Mouse (Mus musculus): Measurements from ENCODE around the gene Zkscan1.

DNA sequence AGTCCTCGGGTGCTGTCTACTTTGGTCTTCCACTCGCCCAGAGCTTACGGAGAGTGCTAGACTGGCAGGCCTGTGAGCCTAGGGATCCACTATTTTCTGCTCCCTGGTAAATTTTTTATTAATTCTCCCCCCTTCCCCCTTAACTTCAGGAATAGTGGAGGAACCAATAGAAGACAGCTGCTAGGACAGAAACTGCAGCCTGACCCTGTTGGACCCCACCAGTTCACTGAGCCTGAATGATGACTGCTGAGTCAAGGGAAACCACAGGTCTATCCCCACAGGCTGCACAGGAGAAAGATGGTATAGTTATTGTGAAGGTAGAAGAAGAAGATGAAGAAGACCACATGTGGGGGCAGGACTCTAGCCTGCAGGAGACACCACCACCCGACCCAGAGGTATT, 7.9 kb downstream of the Zkscan1 start:
- TF ChIP-seq POLR2A (IDR thresholded peaks at IDR 0.05; ENCODE audit: borderline replicate concordance, insufficient read depth, low read length) = no peak
- TF ChIP-seq CTCF (IDR thresholded peaks at IDR 0.05; ENCODE audit: borderline replicate concordance, insufficient read depth, low read depth, low read length) = no peak
